Mouse (Mus musculus) gastrocnemius, postnatal 4 days (tissue): ENCODE measurements around the gene Cldn10. TPM values are rescaled to one million over a fixed set of nuclear protein-coding genes. Genes with fewer than 3 reads are reported as not detected.
"Not testable (repeated sequence)": the region's sequence is repeated elsewhere in the genome, so short reads cannot be mapped to it uniquely, and the experiment has no call there.

ENCODE experiments used
- DNase-seq, 2 experiments: peaks; one replicate each; pipeline ENCODE4 v3.0.0; 2021 to 2022; ENCODE audit warnings: low spot score in 2 of 2, mixed read lengths in 2 of 2
- long read RNA-seq, 2 experiments: library from polyadenylated mRNA; stranded (forward); transcript quantifications; one replicate each; pipeline ENCODE4 v2.0.0; 2021
- total RNA-seq, 2 experiments: library from RNA; stranded (reverse); gene quantifications; 2 replicates each; pipeline ENCODE4 v1.2.3; 2021

The Cldn10 gene
- under 1 TPM in 1 of 2 experiments, not detected in 1; 0.25 TPM for total RNA-seq
- long read RNA-seq, experiment 1: 0 reads
- long read RNA-seq, experiment 2, partial matches to known transcripts: 0 of 1 reads
- long read RNA-seq, experiment 2, other reads (novel, unspliced or antisense): 0 of 1 reads

DNA sequence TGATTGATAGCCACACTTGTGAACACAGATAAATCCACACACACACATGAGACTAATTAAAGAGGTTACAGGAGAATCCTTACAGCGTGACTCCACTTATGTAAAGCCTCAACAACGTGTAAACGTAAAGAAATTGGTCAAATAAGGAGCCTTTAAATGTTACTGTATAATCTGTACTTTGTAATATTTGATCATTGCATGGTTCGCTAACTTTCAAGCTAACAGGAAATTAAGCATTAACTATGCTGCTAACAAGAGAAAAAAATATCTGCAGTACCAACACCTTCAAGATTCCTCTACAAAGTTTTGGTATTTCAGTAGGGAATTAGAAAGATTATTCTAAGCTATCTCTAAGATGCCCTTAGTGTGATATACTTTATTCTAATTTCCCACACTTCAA is at the start of gene Cldn10:
TSS of gene Cldn10 (plus strand) at position 288 of the 400 bp plus-strand sequence.
- no peak for DNase-seq

GRCm38 (mm10) chr14:118741780-118742179 is 45.9 kb upstream of the Cldn10 start:
- DNase-seq: no peak

GRCm38 (mm10) chr14:118742862-118743261 is 44.8 kb upstream of the Cldn10 start:
- no peak for DNase-seq

GRCm38 (mm10) chr14:118749068-118749467 is 38.6 kb upstream of the Cldn10 start:
- DNase-seq: no peak

- DNase-seq: no peak
These were observed 38.0 kb upstream of the Cldn10 start for GRCm38 (mm10) chr14:118749715-118750114.

GRCm38 (mm10) chr14:118750505-118751192 is 37.1 kb upstream of the Cldn10 start:
- DNase-seq: no peak

GRCm38 (mm10) chr14:118751193-118751753 is 36.4 kb upstream of the Cldn10 start:
- DNase-seq: no peak

- no peak for DNase-seq
These were observed 31.7 kb upstream of the Cldn10 start for GRCm38 (mm10) chr14:118756015-118756414.

DNA sequence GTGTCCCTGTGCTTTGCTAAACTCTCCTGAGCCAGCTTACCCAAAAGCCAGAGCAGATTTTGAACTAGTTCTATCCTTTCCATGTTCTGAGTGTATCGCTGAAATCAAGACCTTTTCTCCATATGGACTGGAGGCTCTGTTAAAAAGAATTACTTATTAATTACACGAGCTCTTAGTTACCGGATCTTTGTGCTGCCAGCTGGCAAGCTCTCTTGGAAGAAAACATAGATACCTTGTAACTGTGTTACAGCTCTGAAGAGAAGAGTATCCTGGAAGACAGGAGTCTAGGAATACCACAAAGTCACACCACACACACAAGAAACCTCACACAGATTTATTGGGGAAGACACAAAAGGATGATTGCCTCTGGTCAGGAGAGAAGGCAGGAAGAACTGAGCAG is 31.1 kb upstream of the Cldn10 start:
- no peak for DNase-seq

DNA sequence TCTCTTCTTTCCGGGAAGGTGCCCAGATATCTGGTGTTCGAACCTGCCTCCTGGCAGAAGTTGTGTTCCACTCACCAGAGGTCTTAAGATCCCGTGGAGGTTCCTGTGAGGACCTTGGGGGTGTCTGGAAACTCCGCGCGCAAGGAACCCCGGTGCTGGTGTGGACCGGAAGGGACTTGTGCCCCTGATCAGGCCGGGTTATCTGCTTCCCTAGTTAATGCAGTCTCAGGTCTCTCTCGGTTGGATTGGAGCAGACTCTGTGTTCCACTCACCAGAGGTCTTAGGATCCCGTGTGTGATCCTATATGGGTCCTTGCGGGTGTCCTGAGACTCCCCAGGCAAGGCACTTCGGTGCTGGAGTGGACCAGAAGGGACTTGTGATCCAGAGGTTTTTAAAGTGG is 24.3 kb upstream of the Cldn10 start:
- not testable (repeated sequence) for DNase-seq

GRCm38 (mm10) chr14:118763917-118764495 is 23.7 kb upstream of the Cldn10 start:
- no peak for DNase-seq

- no peak for DNase-seq
These were observed 22.4 kb upstream of the Cldn10 start for GRCm38 (mm10) chr14:118765306-118765705.

DNA sequence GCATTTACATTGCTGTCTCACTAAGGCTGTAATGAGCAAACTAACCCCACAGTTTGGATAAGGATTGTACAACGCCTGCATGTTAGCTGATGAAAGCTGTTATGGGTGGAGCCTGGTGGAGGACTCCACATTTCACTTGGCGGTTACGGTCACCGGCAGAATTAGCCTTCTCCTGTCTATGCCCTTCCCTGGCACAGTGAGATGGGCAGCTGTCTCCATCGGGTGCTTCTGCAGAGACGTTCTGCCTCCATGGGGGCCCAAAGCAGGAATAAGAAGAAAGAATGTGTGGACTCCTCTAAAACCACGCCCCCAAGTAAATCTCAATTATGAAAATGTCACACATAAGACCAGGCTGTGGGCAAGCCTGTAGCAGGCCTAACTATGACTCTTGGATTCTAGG is 21.8 kb upstream of the Cldn10 start:
- no peak for DNase-seq

- no peak for DNase-seq
These were observed 21.3 kb upstream of the Cldn10 start for GRCm38 (mm10) chr14:118766368-118766767.

DNA sequence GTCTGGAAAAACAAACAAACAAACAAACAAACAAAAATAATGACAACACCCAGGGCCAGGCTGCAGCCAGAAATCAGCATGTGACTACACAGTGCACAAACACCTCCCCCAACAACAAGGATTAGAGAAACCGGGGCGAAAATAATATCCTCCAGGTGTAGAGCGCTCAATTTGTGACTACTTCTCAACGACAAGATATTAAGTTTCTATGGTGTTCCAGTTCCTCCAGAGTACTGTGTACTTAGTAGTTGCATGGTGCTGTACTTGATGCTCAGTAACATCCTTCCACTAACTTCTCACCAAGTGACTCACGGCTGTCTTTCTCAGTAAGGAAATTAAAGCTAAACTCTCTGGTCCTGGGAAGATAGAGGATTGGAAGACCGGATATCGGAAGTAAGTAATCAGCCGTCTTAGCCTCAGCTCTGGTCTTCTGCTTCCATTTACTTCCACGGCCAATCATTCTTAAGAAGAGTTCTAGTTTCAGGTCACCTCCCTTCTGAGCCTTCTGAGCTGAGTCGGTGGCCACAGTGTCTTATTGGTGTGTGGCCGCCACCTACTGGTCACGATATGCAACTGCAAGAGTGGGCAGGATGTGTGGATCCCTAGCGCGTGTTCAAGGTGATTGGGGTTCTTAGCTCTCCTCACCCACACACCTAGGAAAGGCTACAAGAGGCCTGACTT is 19.9 kb upstream of the Cldn10 start:
- DNase-seq: peak; percentile 52 to 68

GRCm38 (mm10) chr14:118768354-118768713 is 19.4 kb upstream of the Cldn10 start:
- no peak for DNase-seq

- no peak for DNase-seq
These were observed 14.0 kb upstream of the Cldn10 start for GRCm38 (mm10) chr14:118773668-118774067.

- DNase-seq: no peak
These were observed 12.9 kb upstream of the Cldn10 start for GRCm38 (mm10) chr14:118774507-118775428.

DNA sequence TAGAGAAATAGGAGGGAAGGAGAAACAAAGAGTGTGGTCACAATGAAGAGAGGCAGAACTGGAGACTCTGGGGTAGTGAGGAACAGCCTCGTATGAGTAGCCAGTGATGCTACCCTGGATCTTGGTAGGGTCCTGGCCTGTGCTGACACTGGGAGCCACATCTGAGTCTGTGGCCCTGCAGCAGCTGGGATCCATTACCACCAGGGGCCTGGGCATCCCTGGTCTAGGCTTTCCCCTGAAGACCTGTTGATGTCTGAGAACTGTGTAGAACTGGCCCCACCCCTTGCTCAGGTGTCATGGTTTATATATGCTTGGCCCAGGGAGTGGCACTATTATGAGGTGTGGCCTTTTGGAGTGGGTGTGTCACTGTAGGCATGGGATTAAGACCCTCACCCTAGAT is 12.2 kb upstream of the Cldn10 start:
- no peak for DNase-seq

DNA sequence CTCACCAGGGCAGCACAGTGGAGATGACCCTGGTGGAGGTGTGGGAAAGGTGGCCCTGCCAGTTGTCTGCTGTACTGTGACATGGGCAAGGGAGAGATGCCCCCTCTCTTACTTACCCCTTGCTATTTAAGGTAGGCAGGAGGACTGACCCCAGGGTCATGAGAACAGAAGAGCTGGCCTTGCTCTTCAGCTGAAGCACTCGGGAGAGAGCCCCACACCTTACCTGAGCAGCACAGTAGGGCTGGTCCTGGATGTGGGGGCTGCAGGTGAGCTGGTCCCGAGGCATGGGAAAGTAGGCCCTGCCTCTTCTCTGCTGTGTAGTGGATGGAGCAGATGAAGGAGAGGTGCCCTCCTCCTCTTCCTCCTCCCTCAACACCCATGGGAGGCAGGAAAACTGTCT is 11.3 kb upstream of the Cldn10 start:
- DNase-seq: no peak

- peak in 1 of 2 experiments; percentile 3 for DNase-seq
These were observed 10.2 kb upstream of the Cldn10 start for GRCm38 (mm10) chr14:118777478-118777877.
